Mouse (Mus musculus) hindbrain, embryonic 12.5 days (tissue): Measurements from ENCODE around the gene Ddb1. TPM values are rescaled to one million over a fixed set of nuclear protein-coding genes. Genes with fewer than 3 reads are reported as not detected.

Experiments
- ATAC-seq: fragments of 200-750 bp; cut with Nextera tagmentation; 2 replicates; pipeline ENCODE4 v1.8.0; 2017; ENCODE audit warnings: moderate TSS enrichment; ENCODE audit not compliant: low FRiP score
- H3K27ac ChIP-seq: fragments of 300-500 bp; sonication (generic); 2 replicates; pipeline ENCODE4 v1.5.1; 2016; ENCODE audit warnings: mild to moderate bottlenecking
- H3K27me3 ChIP-seq: fragments of 300-500 bp; sonication (generic); 2 replicates; pipeline ENCODE4 v1.6.1; 2016; ENCODE audit warnings: mild to moderate bottlenecking
- H3K36me3 ChIP-seq: fragments of 300-500 bp; sonication (generic); 2 replicates; pipeline ENCODE4 v1.6.1; 2016; ENCODE audit warnings: mild to moderate bottlenecking
- H3K4me1 ChIP-seq: fragments of 300-500 bp; sonication (generic); 2 replicates; pipeline ENCODE4 v1.6.1; 2016
- H3K4me2 ChIP-seq: fragments of 300-500 bp; sonication (generic); replicated peaks from 2 replicates; pipeline ENCODE4 v1.6.1; 2016; ENCODE audit warnings: mild to moderate bottlenecking
- H3K4me3 ChIP-seq: fragments of 300-500 bp; sonication (generic); 2 replicates; pipeline ENCODE4 v1.5.1; 2016; ENCODE audit warnings: mild to moderate bottlenecking
- H3K9ac ChIP-seq: fragments of 300-500 bp; sonication (generic); 2 replicates; pipeline ENCODE4 v1.6.1; 2016; ENCODE audit warnings: mild to moderate bottlenecking, moderate library complexity
- H3K9me3 ChIP-seq: fragments of 300-500 bp; sonication (generic); replicated peaks from 2 replicates; pipeline ENCODE4 v1.6.1; 2016; ENCODE audit warnings: mild to moderate bottlenecking
- WGBS: fragments of 180-500 bp; shearing (Covaris S2); methylation state at CpG from one replicate; pipeline ENCODE4 v1.1.7; 2016; 5-methylcytosine and 5-hydroxymethylcytosine counted together
- polyA plus RNA-seq: library from polyadenylated mRNA; unstranded; fragments of >200 nt; fragmentation: Nextera tagmentation; extraction: Ambion mirVana; gene quantifications from 2 replicates; pipeline ENCODE4 v1.2.1, GENCODE M21; 2016

Ddb1 gene
- polyA plus RNA-seq, 1 experiment from 2014 or later = 396 TPM

DNA sequence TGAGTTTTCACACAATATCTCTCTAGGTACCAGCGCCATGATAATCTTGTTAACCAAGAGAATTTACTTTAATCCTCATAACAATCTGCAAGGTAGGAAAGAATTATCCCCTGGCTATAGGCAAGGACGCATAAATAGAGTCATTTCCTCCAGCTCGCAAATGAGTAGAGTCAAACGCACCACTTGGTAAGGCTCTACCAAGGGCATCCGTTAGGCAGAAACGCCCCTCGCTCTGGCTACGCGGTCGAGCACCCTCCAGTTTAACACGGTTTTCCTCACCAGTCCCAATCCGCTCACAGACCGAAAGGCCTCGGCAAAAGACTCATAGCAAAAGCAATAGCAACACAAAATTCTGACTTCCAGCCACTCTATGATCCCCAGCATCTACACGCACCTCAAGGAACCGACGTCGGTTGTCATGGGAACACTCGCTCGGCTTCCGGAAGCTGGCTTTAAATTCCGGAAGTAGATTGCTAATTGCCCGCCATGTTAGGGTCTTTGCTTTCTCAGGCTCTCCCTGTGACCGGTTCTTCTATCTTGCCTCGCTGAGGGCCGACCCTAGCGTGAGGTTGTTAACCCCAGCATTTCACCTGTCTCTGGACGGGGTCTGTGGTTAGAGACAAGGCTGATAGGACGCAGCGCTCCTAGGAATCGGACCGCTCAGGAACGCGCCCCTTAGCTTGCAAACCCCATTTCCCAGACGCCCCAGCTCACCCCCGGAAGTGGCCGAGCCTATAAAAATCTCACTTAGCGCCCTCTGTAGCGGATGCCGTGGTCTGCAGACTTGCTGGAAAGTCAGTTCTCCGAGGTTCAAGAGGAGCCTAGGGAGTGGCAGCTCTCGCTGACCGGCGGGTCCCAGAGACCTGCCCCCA lies 28.2 kb upstream of the Ddb1 start, which contains the start of the genes Cyb561a3 and Tmem138:
Gene Cyb561a3 (plus strand): TSS at position 483 of the 872 bp plus-strand sequence.
Gene Tmem138 (minus strand): TSS at position 673 of the 872 bp plus-strand sequence.
- Histone ChIP-seq H3K9me3 (no peaks in the 10 kb centered on the region), H3K9ac (peak within 1 kb of the TSS; percentile 72), H3K4me1 (peaks cover 13% of the 10 kb centered on the region), H3K27ac (peak within 1 kb of the TSS; percentile 94), H3K4me3 (peak within 1 kb of the TSS; percentile 68), H3K36me3 (peaks cover 24% of the 10 kb centered on the region), H3K27me3 (no peaks in the 10 kb centered on the region), H3K4me2 (peak within 1 kb of the TSS; percentile 83)
- WGBS = under 1% methylated on average over 44 of the region's 44 CpGs
- peak; percentile 97 for ATAC-seq

DNA sequence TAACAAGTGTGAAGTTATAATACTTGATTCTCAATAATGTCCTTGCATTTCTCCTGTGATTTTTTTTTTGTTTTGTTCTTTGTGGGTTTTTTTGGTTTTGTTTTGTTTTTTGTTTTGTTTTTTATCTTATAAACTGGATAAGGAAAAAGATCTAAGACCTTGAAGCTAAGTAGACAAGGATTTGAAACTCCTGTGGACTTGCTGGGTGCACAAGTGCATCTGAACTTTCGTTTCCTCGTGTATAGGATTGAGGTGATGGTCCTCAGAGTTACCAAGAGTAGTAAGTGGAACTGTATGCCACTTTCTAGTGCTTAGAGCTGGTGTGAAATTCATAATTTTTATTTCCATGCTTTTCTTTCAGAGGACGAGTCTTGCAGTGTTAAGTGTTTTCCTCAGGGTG lies 25.0 kb upstream of the Ddb1 start:
- Histone ChIP-seq H3K4me2 (no peak overlapping the region), H3K4me1 (peaks cover 13% of the 10 kb centered on the region), H3K36me3 (peaks cover 6% of the 10 kb centered on the region; the same call in 1 of the 2 replicates), H3K9ac (no peak overlapping the region), H3K27ac (no peak overlapping the region), H3K4me3 (no peak overlapping the region), H3K9me3 (no peaks in the 10 kb centered on the region), H3K27me3 (no peaks in the 10 kb centered on the region)
- no peak for ATAC-seq
- WGBS = 82% methylated on average over 3 of the region's 3 CpGs

DNA sequence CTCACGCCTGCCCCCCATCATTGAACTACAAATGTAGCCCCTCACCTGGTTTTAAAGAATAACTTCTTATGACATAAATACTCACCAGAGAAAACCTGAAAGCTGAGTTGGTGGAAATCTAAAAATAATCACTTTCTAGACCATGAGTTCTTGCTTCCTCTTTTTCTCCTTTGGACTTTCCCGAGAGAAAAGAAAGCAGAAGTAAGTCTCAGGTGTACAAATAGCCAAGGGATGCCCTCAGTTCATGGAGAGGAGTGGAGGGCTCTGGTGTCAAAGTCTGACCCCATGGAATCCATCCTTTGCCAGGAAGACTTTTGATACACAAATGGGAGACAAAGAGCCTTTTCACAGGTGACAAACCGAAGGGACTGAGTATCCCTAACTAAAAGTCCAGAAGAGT lies 24.4 kb upstream of the Ddb1 start:
- 83% methylated on average over 3 of the region's 3 CpGs for WGBS
- Histone ChIP-seq H3K4me2 (no peak overlapping the region), H3K4me1 (peaks cover 13% of the 10 kb centered on the region), H3K27ac (no peak overlapping the region), H3K9ac (no peak overlapping the region), H3K9me3 (no peaks in the 10 kb centered on the region), H3K4me3 (no peak overlapping the region), H3K27me3 (no peaks in the 10 kb centered on the region), H3K36me3 (peaks cover 6% of the 10 kb centered on the region; the same call in 1 of the 2 replicates)
- no peak for ATAC-seq

DNA sequence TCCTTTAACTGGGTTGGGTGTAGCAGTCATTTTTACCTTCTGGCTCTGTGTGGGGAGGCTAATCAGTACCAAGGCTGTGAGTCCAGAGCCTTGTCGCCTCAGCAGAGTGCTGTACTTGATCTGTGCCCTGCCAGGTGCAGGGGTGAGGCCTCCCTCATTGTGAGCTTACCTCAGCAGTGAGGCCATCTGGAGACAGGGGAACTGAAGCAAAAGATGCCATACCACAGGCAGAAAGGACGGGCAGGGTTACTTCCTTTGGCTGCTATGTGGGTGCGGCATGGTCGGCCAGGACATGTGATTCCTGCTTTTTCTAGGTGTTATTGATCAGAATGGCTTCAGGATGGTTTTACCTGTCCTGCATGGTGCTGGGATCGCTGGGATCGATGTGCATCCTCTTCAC lies 23.1 kb upstream of the Ddb1 start:
- WGBS = 87% methylated on average over 6 of the region's 6 CpGs
- Histone ChIP-seq H3K9ac (no peak overlapping the region), H3K4me2 (no peak overlapping the region), H3K9me3 (no peaks in the 10 kb centered on the region), H3K36me3 (peaks cover 6% of the 10 kb centered on the region; the same call in 1 of the 2 replicates), H3K27ac (no peak overlapping the region), H3K27me3 (no peaks in the 10 kb centered on the region), H3K4me3 (no peak overlapping the region), H3K4me1 (peaks cover 8% of the 10 kb centered on the region)
- ATAC-seq = no peak

DNA sequence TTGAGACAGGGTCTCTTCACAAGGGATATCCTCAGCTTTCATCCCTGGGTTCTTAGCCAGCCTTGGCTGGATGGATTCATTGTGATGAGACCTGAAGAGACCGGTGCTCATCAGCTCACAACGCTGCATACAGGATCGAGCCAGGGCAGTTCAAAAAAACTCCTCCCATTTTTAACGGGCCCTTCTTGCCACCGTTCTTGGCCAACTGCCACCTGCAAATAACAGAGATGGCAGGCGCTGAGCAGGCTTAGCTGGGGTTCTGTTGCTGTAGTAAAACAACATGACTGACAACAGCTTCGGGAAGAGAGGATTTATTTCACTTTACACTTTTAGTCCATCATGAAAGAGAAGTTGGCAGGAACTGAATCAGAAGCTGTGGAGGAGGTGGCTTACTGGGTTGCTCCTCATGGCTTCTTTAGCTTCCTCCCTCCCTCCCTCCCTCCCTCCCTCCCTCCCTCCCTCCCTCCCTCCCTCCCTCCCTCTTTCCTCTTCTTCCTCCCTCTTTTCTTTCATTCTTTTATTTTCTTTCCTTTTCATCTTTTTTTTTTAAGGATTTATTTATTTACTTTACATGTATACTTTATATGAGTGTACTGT lies 21.5 kb upstream of the Ddb1 start:
- H3K9ac ChIP-seq = no peak overlapping the region
- WGBS = 82% methylated on average over 7 of the region's 7 CpGs
- peaks cover 12% of the 10 kb centered on the region for H3K36me3 ChIP-seq
- 0 out of 2 replicates have a peak, but pooled peaks cover 2% of the 10 kb centered on the region for H3K4me1 ChIP-seq
- H3K27me3 ChIP-seq = no peaks in the 10 kb centered on the region
- no peak overlapping the region for H3K4me2 ChIP-seq
- ATAC-seq = no peak
- H3K4me3 ChIP-seq = no peak overlapping the region
- H3K9me3 ChIP-seq = no peaks in the 10 kb centered on the region
- H3K27ac ChIP-seq = no peak overlapping the region

DNA sequence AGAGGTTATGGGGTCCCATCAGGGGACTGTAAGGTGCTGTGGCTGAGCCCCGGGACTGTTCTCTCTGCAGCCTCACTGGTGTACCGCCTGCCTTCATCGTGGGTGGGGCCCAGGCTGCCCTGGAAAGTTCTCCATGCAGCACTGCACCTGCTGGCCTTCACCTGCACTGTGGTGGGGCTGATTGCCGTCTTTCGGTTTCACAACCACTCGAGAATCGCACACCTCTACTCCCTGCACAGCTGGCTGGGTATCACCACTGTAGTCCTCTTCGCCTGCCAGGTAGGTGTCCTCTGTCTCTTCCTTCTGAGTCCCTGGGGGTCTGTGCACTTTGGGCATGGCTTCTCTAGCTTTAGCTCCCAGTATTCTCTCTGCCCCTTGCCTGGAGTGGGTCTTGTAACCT lies 20.0 kb upstream of the Ddb1 start:
- H3K4me1 ChIP-seq = no peaks in the 10 kb centered on the region
- ATAC-seq = no peak
- H3K27ac ChIP-seq = no peak overlapping the region
- H3K4me2 ChIP-seq = no peak overlapping the region
- no peak overlapping the region for H3K9ac ChIP-seq
- WGBS = 89% methylated on average over 8 of the region's 8 CpGs
- peaks cover 14% of the 10 kb centered on the region for H3K36me3 ChIP-seq
- no peaks in the 10 kb centered on the region for H3K9me3 ChIP-seq
- H3K4me3 ChIP-seq = no peak overlapping the region
- no peaks in the 10 kb centered on the region for H3K27me3 ChIP-seq

DNA sequence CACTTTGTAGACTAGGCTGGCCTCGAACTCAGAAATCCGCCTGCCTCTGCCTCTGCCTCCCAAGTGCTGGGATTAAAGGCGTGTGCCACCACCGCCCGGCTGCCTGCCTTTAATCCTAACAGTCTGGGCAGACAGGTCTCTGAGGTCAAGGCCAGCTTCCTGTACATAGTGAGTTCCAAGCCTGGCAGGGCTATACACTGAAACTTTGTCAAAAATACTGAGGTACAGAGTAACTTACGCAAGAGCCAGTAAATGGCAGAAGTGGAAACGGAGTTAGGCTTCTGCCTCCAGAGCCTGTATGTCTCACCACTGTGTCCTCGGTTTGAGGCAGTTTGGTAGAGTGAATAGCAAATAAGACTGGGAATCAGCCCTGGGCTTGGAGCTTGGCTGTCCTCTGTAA lies 17.9 kb upstream of the Ddb1 start:
- Histone ChIP-seq H3K27ac (no peak overlapping the region), H3K4me1 (no peaks in the 10 kb centered on the region), H3K9ac (no peak overlapping the region), H3K9me3 (no peaks in the 10 kb centered on the region), H3K4me3 (no peak overlapping the region), H3K4me2 (no peak overlapping the region), H3K27me3 (no peaks in the 10 kb centered on the region), H3K36me3 (peaks cover 19% of the 10 kb centered on the region)
- WGBS = 97% methylated on average over 7 of the region's 8 CpGs
- ATAC-seq = no peak

DNA sequence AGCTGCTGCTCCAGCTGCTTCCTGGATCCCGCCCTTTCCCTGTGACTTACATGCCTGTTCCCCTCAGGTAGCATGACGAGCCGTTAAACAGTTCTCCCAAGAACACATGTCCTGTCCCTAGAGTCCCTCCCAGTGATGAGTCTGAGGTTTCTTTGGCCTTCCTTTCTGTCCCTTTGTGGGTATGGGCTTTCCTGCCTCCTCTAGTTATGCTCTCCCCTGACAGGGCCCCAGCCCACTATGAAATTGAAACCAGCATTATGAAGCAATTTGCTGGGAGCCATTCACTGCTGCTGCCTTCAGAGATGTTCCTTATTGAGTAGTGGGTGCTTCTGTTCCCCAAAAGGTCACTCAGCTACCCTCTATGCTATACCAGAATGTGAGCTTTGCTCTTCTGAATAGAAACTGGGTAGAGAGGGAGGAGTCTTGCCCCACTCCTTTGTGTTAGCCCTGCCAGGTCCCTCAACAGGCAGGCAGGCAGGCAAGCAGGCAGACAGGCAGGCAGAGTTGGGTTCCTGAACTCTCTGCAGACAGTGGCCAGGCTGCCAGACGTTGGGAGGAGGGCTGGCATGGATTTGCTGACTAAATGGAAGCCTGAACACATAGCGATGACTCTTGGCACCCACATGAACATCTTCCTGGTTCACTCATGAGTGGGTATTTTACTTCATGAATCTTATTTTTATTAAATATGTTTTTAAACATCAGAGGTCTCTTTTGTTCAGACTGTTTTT lies 15.8 kb upstream of the Ddb1 start:
- Histone ChIP-seq H3K27ac (0 out of 2 replicates have a peak overlapping the region, but pooled peaks have one; percentile 0), H3K36me3 (peaks cover 34% of the 10 kb centered on the region), H3K9ac (no peak overlapping the region; the same call in 1 of the 2 replicates), H3K27me3 (no peaks in the 10 kb centered on the region), H3K4me2 (no peak overlapping the region), H3K9me3 (no peaks in the 10 kb centered on the region), H3K4me1 (no peaks in the 10 kb centered on the region), H3K4me3 (no peak overlapping the region)
- WGBS = 67% methylated on average over 5 of the region's 5 CpGs
- ATAC-seq = no peak

DNA sequence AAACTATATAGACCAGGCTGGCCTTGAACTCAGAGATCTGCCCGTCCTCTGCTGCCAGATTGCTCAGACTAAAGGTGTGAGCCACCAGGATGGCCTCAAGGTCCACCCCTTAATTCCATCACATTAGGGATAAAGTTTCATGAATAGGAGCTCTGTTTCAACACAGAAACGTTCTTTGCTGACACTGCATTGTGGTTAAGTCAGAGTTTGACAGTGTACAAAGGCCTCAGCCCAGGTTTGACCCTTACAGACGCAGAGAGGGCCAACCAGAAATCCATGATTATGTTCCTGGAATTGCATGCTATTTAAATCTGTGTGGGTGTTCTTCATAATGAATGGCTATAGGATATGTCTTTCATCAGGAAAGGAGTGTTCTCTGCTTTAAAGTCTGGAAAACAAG lies 14.8 kb upstream of the Ddb1 start:
- Histone ChIP-seq H3K27ac (no peak overlapping the region), H3K4me2 (no peak overlapping the region), H3K9ac (no peak overlapping the region), H3K4me3 (no peak overlapping the region), H3K9me3 (no peaks in the 10 kb centered on the region), H3K4me1 (no peaks in the 10 kb centered on the region), H3K27me3 (no peaks in the 10 kb centered on the region), H3K36me3 (peaks cover 43% of the 10 kb centered on the region)
- no peak for ATAC-seq
- 68% methylated on average over 3 of the region's 3 CpGs for WGBS

DNA sequence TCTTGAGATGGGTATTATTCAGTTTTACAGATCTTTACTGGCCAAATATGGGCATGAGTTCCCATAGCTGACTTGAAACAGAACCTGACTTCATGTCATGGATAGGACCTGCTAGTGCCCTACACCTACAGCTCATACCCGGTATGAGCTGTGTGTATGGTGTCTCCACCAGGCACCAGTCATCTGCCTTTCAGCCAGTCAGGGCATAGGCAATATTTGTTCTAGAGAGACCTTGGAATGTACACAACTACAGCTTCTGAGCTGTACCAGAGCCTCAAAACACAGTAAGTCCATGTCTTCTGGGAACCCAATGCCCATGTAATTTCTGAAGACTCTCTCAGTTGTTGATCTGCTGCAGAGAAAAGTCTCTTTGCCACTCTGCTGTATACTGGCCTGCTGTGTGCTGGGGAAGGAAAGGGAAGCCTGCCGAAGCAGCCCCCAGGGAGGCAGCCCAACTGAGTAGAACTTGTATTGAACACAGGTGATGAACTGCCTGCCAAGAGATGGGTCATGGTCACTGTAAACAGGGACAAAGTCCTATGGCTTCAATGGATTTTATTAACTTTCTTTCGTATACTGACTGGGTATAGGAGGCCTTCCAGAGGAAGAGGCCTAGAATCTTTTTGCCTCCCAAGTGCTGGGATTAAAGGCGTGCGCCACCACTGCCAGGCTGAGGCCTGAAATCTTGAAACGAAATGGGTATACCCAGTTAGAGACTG lies 13.3 kb upstream of the Ddb1 start:
- Histone ChIP-seq H3K27ac (no peak overlapping the region), H3K27me3 (no peaks in the 10 kb centered on the region), H3K4me2 (no peak overlapping the region), H3K36me3 (peaks cover 54% of the 10 kb centered on the region), H3K9ac (no peak overlapping the region), H3K9me3 (no peaks in the 10 kb centered on the region), H3K4me1 (no peaks in the 10 kb centered on the region), H3K4me3 (no peak overlapping the region)
- WGBS = 93% methylated on average over 6 of the region's 6 CpGs
- ATAC-seq = no peak

DNA sequence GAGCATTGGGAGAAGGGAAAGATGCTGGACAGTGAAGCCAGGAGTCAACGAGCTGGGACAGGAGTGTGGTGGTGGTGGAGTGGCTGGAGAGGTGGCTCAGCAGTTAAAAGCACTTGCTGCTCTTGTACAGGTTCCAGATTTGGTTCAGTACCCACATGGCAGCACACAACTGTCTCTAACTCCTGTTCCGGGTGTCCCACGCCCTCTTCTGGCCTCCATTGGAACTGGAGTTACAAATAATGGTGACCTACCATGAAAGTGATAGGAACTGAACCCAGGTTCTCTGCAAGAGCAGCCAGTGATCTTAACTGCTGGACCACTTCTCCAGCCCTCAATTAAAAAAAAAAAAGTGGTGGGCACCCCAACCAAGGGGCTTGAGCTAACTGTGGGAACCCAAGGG lies 6.9 kb upstream of the Ddb1 start:
- H3K36me3 ChIP-seq = peaks cover 32% of the 10 kb centered on the region
- H3K9ac ChIP-seq = no peak overlapping the region
- H3K27me3 ChIP-seq = no peaks in the 10 kb centered on the region
- H3K9me3 ChIP-seq = no peaks in the 10 kb centered on the region
- no peak overlapping the region for H3K4me3 ChIP-seq
- WGBS = 42% methylated on average over 3 of the region's 3 CpGs
- H3K4me2 ChIP-seq = no peak overlapping the region
- H3K4me1 ChIP-seq = peaks cover 9% of the 10 kb centered on the region
- no peak for ATAC-seq
- H3K27ac ChIP-seq = no peak overlapping the region

DNA sequence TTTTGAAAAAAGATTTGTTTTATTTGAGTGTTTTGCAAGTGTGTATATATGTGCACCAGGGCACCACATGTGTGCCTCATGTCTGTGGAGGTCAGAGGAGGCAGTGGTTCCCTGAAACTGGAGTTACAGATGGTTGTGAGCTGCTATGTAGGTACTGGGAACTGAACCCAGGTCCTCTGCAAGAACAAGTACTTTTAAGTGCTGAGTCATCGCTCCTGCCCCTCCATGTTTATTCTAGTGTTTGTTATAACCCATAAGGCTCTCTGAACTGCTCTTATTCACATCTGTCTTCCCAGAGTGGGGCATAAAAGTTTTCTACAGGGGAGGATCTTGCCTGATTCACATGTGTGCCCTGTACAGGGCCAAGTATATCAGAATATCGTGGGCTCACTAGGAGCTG lies 5.5 kb upstream of the Ddb1 start:
- 98% methylated on average over 2 of the region's 2 CpGs for WGBS
- no peak overlapping the region for H3K27ac ChIP-seq
- H3K9ac ChIP-seq = no peak overlapping the region
- H3K27me3 ChIP-seq = no peaks in the 10 kb centered on the region
- H3K4me3 ChIP-seq = no peak overlapping the region
- no peaks in the 10 kb centered on the region for H3K9me3 ChIP-seq
- ATAC-seq = no peak
- no peak overlapping the region for H3K4me2 ChIP-seq
- H3K4me1 ChIP-seq = peaks cover 14% of the 10 kb centered on the region
- H3K36me3 ChIP-seq = peaks cover 20% of the 10 kb centered on the region
